Mouse (Mus musculus) megakaryocyte, embryonic 14.5 days (primary cell): ENCODE measurements around the gene Stk35. TPM values are rescaled to one million over a fixed set of nuclear protein-coding genes. Genes with fewer than 3 reads are reported as not detected.
A peak's percentile ranks its signal among the peaks of the same experiment; 100 is the strongest.

ENCODE experiments used
- H3K27me3 ChIP-seq: replicated peaks from 2 replicates; pipeline ENCODE3; 2012; ENCODE audit warnings: inconsistent platforms
- H3K36me3 ChIP-seq: replicated peaks from 2 replicates; pipeline ENCODE3; 2012; ENCODE audit warnings: low read length, inconsistent platforms, mixed read lengths
- H3K4me1 ChIP-seq: 2 replicates; pipeline ENCODE4 v1.6.1; 2012; ENCODE audit warnings: inconsistent platforms
- H3K4me3 ChIP-seq: replicated peaks from 2 replicates; pipeline ENCODE3; 2012; ENCODE audit warnings: moderate library complexity, mild to moderate bottlenecking, inconsistent platforms
- H3K9me3 ChIP-seq: 2 replicates; pipeline ENCODE4 v1.6.1; 2012; ENCODE audit warnings: inconsistent platforms
- FLI1 ChIP-seq: IDR thresholded peaks from 2 replicates; pipeline ENCODE4 v1.6.1; 2012; ENCODE audit warnings: low read length, inconsistent platforms, mixed read lengths
- GATA1 ChIP-seq: IDR thresholded peaks from 3 replicates; pipeline ENCODE4 v1.6.1; 2012; ENCODE audit warnings: mixed read lengths, low read length, inconsistent platforms, borderline replicate concordance
- polyA plus RNA-seq: library from polyadenylated mRNA; stranded (reverse); fragments of >175 nt; gene quantifications from 2 replicates; pipeline ENCODE4 v1.2.3, GENCODE M21; 2012; ENCODE audit warnings: low replicate concordance; ENCODE audit not compliant: insufficient read depth

Gene Stk35
- polyA plus RNA-seq, 1 experiment, result 4.7 TPM

GRCm38 (mm10) chr2:129814033-129814432 lies 13.7 kb downstream of the Stk35 start:
- TF ChIP-seq GATA1 (no peak), FLI1 (no peak)

GRCm38 (mm10) chr2:129815076-129815475 lies 14.8 kb downstream of the Stk35 start:
- H3K27me3 ChIP-seq, result no peaks in the 10 kb centered on the region
- no peak overlapping the region for H3K4me3 ChIP-seq
- peaks cover 59% of the 10 kb centered on the region for H3K4me1 ChIP-seq
- TF ChIP-seq GATA1 (no peak), FLI1 (no peak)
- H3K36me3 ChIP-seq, result peaks cover 89% of the 10 kb centered on the region
- no peaks in the 10 kb centered on the region for H3K9me3 ChIP-seq

More at GRCm38 (mm10) chr2:129814033-129814432, 13.7 kb downstream of the Stk35 start:
- Histone ChIP-seq H3K4me3 (no peak overlapping the region), H3K27me3 (no peaks in the 10 kb centered on the region), H3K9me3 (no peaks in the 10 kb centered on the region), H3K4me1 (peaks cover 48% of the 10 kb centered on the region), H3K36me3 (peaks cover 97% of the 10 kb centered on the region)

GRCm38 (mm10) chr2:129817603-129818257 lies 17.4 kb downstream of the Stk35 start:
- Histone ChIP-seq H3K27me3 (no peaks in the 10 kb centered on the region), H3K36me3 (peaks cover 87% of the 10 kb centered on the region), H3K4me3 (no peak overlapping the region), H3K4me1 (peaks cover 77% of the 10 kb centered on the region), H3K9me3 (no peaks in the 10 kb centered on the region)
- TF ChIP-seq GATA1 (no peak), FLI1 (no peak)

- TF ChIP-seq FLI1 (no peak), GATA1 (no peak)
- no peak overlapping the region for H3K4me3 ChIP-seq
- H3K27me3 ChIP-seq, result no peaks in the 10 kb centered on the region
- H3K36me3 ChIP-seq, result peaks cover 85% of the 10 kb centered on the region
- H3K4me1 ChIP-seq, result peaks cover 81% of the 10 kb centered on the region
- H3K9me3 ChIP-seq, result no peaks in the 10 kb centered on the region
Observed at GRCm38 (mm10) chr2:129818868-129819267, 18.6 kb downstream of the Stk35 start.

GRCm38 (mm10) chr2:129819531-129819930 lies 19.2 kb downstream of the Stk35 start:
- H3K36me3 ChIP-seq, result peaks cover 84% of the 10 kb centered on the region
- no peaks in the 10 kb centered on the region for H3K27me3 ChIP-seq
- no peaks in the 10 kb centered on the region for H3K9me3 ChIP-seq
- peaks cover 86% of the 10 kb centered on the region for H3K4me1 ChIP-seq
- no peak overlapping the region for H3K4me3 ChIP-seq
- TF ChIP-seq GATA1 (no peak), FLI1 (no peak)

GRCm38 (mm10) chr2:129819951-129820350 lies 19.6 kb downstream of the Stk35 start:
- TF ChIP-seq FLI1, result no peak
- TF ChIP-seq GATA1, result no peak
- H3K4me3 ChIP-seq, result peak overlapping the region; percentile 64
- no peaks in the 10 kb centered on the region for H3K9me3 ChIP-seq
- H3K36me3 ChIP-seq, result peaks cover 80% of the 10 kb centered on the region
- H3K4me1 ChIP-seq, result peaks cover 81% of the 10 kb centered on the region
- H3K27me3 ChIP-seq, result no peaks in the 10 kb centered on the region

- no peak for TF ChIP-seq FLI1
- TF ChIP-seq GATA1, result no peak
- Histone ChIP-seq H3K4me3 (no peak overlapping the region), H3K27me3 (no peaks in the 10 kb centered on the region), H3K4me1 (peaks cover 80% of the 10 kb centered on the region), H3K9me3 (no peaks in the 10 kb centered on the region), H3K36me3 (peaks cover 76% of the 10 kb centered on the region)
Observed at GRCm38 (mm10) chr2:129821021-129821420, 20.7 kb downstream of the Stk35 start.

- Histone ChIP-seq H3K27me3 (no peaks in the 10 kb centered on the region), H3K36me3 (peaks cover 76% of the 10 kb centered on the region), H3K4me3 (no peak overlapping the region), H3K4me1 (peaks cover 79% of the 10 kb centered on the region), H3K9me3 (no peaks in the 10 kb centered on the region)
- TF ChIP-seq GATA1 (no peak), FLI1 (no peak)
Observed at GRCm38 (mm10) chr2:129821568-129821967, 21.3 kb downstream of the Stk35 start.

GRCm38 (mm10) chr2:129823310-129823709 lies 23.0 kb downstream of the Stk35 start:
- Histone ChIP-seq H3K9me3 (no peaks in the 10 kb centered on the region), H3K4me3 (no peak overlapping the region), H3K4me1 (peaks cover 67% of the 10 kb centered on the region), H3K27me3 (no peaks in the 10 kb centered on the region), H3K36me3 (peaks cover 71% of the 10 kb centered on the region)
- no peak for TF ChIP-seq GATA1
- no peak for TF ChIP-seq FLI1

- peaks cover 71% of the 10 kb centered on the region for H3K36me3 ChIP-seq
Observed at GRCm38 (mm10) chr2:129824254-129824653, 23.9 kb downstream of the Stk35 start.

More at GRCm38 (mm10) chr2:129824254-129824653, 23.9 kb downstream of the Stk35 start:
- Histone ChIP-seq H3K9me3 (no peaks in the 10 kb centered on the region), H3K4me1 (peaks cover 58% of the 10 kb centered on the region), H3K4me3 (no peak overlapping the region), H3K27me3 (no peaks in the 10 kb centered on the region)
- no peak for TF ChIP-seq FLI1
- no peak for TF ChIP-seq GATA1
